Mouse (Mus musculus): ENCODE results near the gene Sprtn. TPM values are rescaled to one million over a fixed set of nuclear protein-coding genes. Genes with fewer than 3 reads are reported as not detected.

The Sprtn gene
- 1 to 10 TPM; 3.9 to 5.0 TPM for polyA plus RNA-seq (2017; shearing (Covaris generic))

GRCm38 (mm10) chr8:124897386-124898250 is at the start of gene Sprtn, which contains the start of gene Exoc8:
Gene Sprtn (plus strand): TSS chr8:124897886.
Gene Exoc8 (minus strand): TSS chr8:124897705.

DNA sequence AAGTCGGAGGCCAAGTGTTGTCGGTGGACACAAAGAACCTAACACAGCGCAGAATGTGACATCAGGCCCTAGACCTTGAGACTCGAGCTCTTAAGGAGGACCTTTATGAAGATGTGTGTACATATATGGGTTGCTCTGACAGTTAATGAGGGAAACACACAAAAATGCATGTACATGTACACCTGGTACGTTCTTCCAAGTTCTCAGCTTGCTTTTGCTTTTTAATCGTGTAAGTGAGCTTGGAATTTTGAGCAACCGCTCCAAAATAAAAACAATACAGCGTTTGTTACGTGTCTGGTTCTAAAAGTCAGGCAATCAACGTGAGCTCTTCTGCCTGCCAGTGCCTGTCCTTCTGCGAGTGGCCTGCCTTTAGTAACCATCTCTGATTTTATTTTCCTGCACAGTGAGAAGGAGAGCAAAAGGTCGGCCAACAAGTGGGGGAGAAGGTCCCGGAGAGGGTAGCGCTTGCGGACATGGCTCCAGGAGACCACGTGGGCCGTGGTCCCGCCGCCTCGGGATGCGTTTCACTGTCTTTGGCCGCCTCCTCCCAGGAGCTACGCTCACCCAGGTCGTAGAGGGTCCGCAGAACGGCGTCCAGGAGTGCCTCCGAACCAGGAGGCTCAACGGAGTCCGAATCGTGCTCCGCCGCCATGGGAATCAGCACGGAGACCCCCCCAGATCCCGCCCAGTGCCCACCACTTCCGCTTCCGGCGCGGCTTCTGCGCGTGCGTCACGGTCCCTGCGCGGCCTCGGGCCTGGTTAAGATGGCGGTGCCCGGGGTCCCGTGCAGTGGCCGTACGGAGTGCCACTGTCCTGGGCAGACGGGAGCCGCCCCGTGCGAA is 35.1 kb upstream of the Sprtn start, which contains the start of the genes Gnpat and 2810004N23Rik:
Gene Gnpat (plus strand): TSS at position 713 of the 842 bp plus-strand sequence.
Gene 2810004N23Rik (minus strand): TSS at position 800 of the 842 bp plus-strand sequence.

DNA sequence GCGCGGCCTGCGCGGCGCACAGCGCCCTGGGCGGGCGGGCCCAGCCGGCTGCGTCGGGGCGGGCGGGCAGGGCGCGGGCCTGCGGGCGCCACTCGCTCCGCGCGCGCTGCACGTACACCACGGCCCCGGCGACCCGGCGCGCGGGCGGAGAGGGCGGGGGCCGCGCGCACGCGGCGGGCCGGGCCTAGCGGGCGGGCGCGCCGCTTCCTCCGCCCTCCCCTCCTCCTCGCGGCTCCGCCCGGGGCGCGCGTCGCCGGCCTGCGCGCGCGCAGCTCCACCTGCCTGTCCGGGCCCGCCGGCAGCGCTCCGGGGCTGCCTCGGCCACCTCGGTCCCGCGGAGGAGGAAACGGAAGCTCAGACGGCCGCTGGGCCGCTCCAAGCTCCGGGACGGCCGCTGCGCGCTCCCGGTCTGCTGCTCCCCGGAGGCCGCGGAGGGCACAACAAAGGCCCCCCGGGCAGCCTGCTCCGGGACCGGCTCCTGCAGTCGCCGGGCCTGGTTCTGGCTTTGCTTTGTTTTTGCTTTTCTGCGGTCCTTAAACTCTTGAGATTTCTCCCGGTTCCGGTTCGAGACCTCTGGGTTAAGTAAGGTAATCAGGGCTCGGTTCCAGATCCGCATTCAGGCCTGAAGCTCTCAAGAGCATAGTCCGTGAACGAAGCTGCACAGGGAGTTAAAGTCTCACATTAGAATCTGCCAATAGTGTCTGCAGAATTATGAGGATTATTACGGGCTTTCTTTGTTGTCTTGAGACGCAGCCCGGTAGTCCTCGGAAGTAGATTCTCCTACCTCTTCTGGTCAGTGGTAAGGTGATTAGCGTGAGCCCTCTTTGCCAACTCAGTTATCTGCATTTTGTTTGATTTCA is 51.8 kb downstream of the Sprtn start, which contains the start of gene Egln1:
Gene Egln1 (minus strand): TSS at position 116 of the 860 bp plus-strand sequence.

Other genes with a start within 250 kb of the Sprtn start
- gene 2310022B05Rik, start 234.5 kb upstream of the Sprtn start, polyA plus RNA-seq (2017; shearing (Covaris generic)) = 1 to 10 TPM; 6.4 to 7.0 TPM
- 100 to 1,000 TPM in 1 of 2 experiments, 10 to 100 TPM in 1; 77.3 to 107 TPM for gene Ttc13, start 175.9 kb upstream of the Sprtn start, polyA plus RNA-seq (2017; shearing (Covaris generic))
- 10 to 100 TPM; 17.1 to 26.0 TPM for gene Arv1, start 175.7 kb upstream of the Sprtn start, polyA plus RNA-seq (2017; shearing (Covaris generic))
- gene Fam89a, start 146.1 kb upstream of the Sprtn start, polyA plus RNA-seq (2017; shearing (Covaris generic)) = 10 to 100 TPM; 10.8 to 15.3 TPM
- gene Trim67, start 104.8 kb upstream of the Sprtn start, polyA plus RNA-seq (2017; shearing (Covaris generic)) = 1 to 10 TPM in 1 of 2 experiments, under 1 TPM in 1; 0.31 to 1.0 TPM
- 100 to 1,000 TPM in 1 of 2 experiments, 10 to 100 TPM in 1; 78.3 to 109 TPM for gene Gnpat, start 34.9 kb upstream of the Sprtn start, polyA plus RNA-seq (2017; shearing (Covaris generic))
- 10 to 100 TPM; 31.6 to 32.2 TPM for gene 2810004N23Rik, start 34.8 kb upstream of the Sprtn start, polyA plus RNA-seq (2017; shearing (Covaris generic))
- gene Exoc8, start 181 bp upstream of the Sprtn start, polyA plus RNA-seq (2017; shearing (Covaris generic)) = 10 to 100 TPM; 14.9 to 23.0 TPM
- 10 to 100 TPM; 47.9 to 70.3 TPM for gene Egln1, start 51.4 kb downstream of the Sprtn start, polyA plus RNA-seq (2017; shearing (Covaris generic))
- 100 to 1,000 TPM; 121 to 150 TPM for gene Tsnax, start 115.1 kb downstream of the Sprtn start, polyA plus RNA-seq (2017; shearing (Covaris generic))
- gene Disc1, start 156.3 kb downstream of the Sprtn start, polyA plus RNA-seq (2017; shearing (Covaris generic)) = 1 to 10 TPM; 2.1 to 4.5 TPM

Data from inflammation-experienced regulatory T-cells (primary cell).